Mouse (Mus musculus) neural tube, embryonic 14.5 days (tissue): ENCODE data around the gene E030025P04Rik. TPM values are rescaled to one million over a fixed set of nuclear protein-coding genes. Genes with fewer than 3 reads are reported as not detected.

Experiments used
- ATAC-seq: fragments of 200-750 bp; cut with Nextera tagmentation; 2 replicates; pipeline ENCODE4 v1.8.0; 2017; ENCODE audit warnings: low read depth, mild to moderate bottlenecking, moderate TSS enrichment, moderate library complexity
- H3K27ac ChIP-seq: fragments of 300-500 bp; sonication (generic); 2 replicates; pipeline ENCODE4 v1.5.1; 2014; ENCODE audit warnings: low read depth, mild to moderate bottlenecking, control low read depth, low read length, moderate library complexity, mixed read lengths
- H3K27me3 ChIP-seq: fragments of 300-500 bp; sonication (generic); 2 replicates; pipeline ENCODE4 v1.6.1; 2014; ENCODE audit warnings: low read length; ENCODE audit not compliant: control insufficient read depth, insufficient read depth
- H3K36me3 ChIP-seq: fragments of 300-500 bp; sonication (generic); 2 replicates; pipeline ENCODE4 v1.6.1; 2014; ENCODE audit warnings: low read length, mixed read lengths; ENCODE audit not compliant: control insufficient read depth, insufficient read depth
- H3K4me1 ChIP-seq: fragments of 300-500 bp; sonication (generic); 2 replicates; pipeline ENCODE4 v1.6.1; 2014; ENCODE audit warnings: low read length; ENCODE audit not compliant: control insufficient read depth, insufficient read depth
- H3K4me2 ChIP-seq: fragments of 300-500 bp; sonication (generic); 2 replicates; pipeline ENCODE4 v1.6.1; 2014; ENCODE audit warnings: mild to moderate bottlenecking, low read depth, low read length, control low read depth
- H3K4me3 ChIP-seq: fragments of 300-500 bp; sonication (generic); 2 replicates; pipeline ENCODE4 v1.5.1; 2014; ENCODE audit warnings: low read depth, low read length, control low read depth, mixed read lengths
- H3K9ac ChIP-seq: fragments of 300-500 bp; sonication (generic); replicated peaks from 2 replicates; pipeline ENCODE4 v1.6.1; 2014; ENCODE audit warnings: low read depth, mild to moderate bottlenecking, control low read depth, low read length, mixed read lengths
- H3K9me3 ChIP-seq: fragments of 300-500 bp; sonication (generic); 2 replicates; pipeline ENCODE4 v1.6.1; 2016; ENCODE audit warnings: low read length; ENCODE audit not compliant: control insufficient read depth
- WGBS: fragments of 180-500 bp; shearing (Covaris S2); extraction: QIAGEN DNeasy Blood & Tissue Kit; methylation state at CpG from one replicate; pipeline ENCODE4 v1.1.7; 2014; 5-methylcytosine and 5-hydroxymethylcytosine counted together
- polyA plus RNA-seq: library from polyadenylated mRNA; unstranded; fragments of >200 nt; fragmentation: Nextera tagmentation; extraction: Ambion mirVana; gene quantifications from 2 replicates; pipeline ENCODE4 v1.2.1, GENCODE M21; 2014

E030025P04Rik gene
- polyA plus RNA-seq, 1 experiment from 2014 or later: not detected

DNA sequence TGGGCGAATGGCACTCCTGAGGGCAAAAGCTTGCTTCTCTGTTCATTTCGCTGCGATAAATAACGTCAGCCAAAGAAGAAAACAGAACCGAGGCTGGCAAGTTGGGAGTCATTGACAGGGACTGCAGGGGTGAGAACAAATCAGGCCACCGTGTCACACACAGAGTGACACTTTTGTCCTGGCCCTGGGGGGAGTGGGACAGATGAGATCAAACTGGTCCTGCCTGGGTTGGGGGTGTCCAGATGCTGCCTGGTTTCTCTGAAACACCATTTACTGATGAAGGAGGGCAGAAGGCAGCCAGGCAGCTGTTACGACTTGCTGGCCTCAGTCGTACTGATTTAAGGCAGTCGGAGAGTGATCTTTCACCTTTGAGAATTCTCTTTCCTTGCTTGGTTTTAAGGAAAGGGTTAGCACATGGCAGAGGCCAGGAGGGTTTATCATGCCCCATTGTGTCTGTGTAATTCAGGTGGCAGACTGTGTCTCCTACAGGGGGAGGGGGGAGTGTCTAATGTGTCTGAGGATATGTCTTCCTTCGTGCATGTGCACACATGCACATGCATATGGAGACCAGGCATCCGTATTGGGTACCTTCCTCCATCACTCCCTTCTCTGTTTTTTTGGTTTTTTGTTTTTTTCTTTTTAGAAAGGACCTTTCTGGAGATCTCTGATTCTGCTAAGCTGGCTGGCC, 36.5 kb downstream of the E030025P04Rik start:
- ATAC-seq: 0 out of 2 replicates have a peak, but pooled peaks have one; percentile 32
- H3K9ac ChIP-seq: no peak overlapping the region
- peaks cover 19% of the 10 kb centered on the region for H3K4me1 ChIP-seq

DNA sequence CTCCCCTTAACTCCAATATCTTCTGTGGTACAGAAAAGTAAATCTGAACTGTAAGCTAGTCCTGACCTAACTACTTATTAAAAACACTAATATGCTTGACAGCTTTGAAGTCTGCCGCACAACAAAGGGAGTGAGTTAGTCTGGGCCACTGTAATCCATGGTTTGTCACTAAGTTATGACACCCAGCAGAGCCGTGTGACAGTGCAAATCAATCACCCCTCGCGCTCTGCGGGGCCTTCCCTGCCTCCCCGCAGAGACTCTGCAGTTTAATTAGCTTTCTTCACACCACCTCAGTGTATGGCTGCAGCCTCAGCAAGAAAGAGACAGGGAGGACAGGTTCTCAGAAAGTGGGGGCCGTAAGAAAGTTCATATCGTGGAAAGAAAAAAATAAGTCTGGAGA, 37.4 kb downstream of the E030025P04Rik start:
- ATAC-seq: peak; percentile 83
- H3K4me2 ChIP-seq: no peak overlapping the region
- no peaks in the 10 kb centered on the region for H3K27me3 ChIP-seq
- peak overlapping the region; percentile 60 for H3K27ac ChIP-seq
- H3K4me1 ChIP-seq: peaks cover 19% of the 10 kb centered on the region
- H3K9ac ChIP-seq: no peak overlapping the region
- 3% methylated on average over 8 of the region's 8 CpGs for WGBS
- no peaks in the 10 kb centered on the region for H3K9me3 ChIP-seq
- H3K36me3 ChIP-seq: no peaks in the 10 kb centered on the region
- no peak overlapping the region for H3K4me3 ChIP-seq

More for the DNA sequence above, 36.5 kb downstream of the E030025P04Rik start:
- Histone ChIP-seq H3K36me3 (no peaks in the 10 kb centered on the region), H3K27ac (peak overlapping the region; percentile 60), H3K4me2 (no peak overlapping the region), H3K4me3 (no peak overlapping the region), H3K9me3 (no peaks in the 10 kb centered on the region), H3K27me3 (no peaks in the 10 kb centered on the region)
- 12% methylated on average over 11 of the region's 11 CpGs for WGBS

- no peak overlapping the region for H3K9ac ChIP-seq
- no peak overlapping the region for H3K4me3 ChIP-seq
- no peaks in the 10 kb centered on the region for H3K9me3 ChIP-seq
- no peaks in the 10 kb centered on the region for H3K36me3 ChIP-seq
- no peak overlapping the region for H3K4me2 ChIP-seq
- no peaks in the 10 kb centered on the region for H3K27me3 ChIP-seq
- 18% methylated on average over 5 of the region's 5 CpGs for WGBS
- H3K4me1 ChIP-seq: peaks cover 19% of the 10 kb centered on the region
- peak overlapping the region; percentile 72 for H3K27ac ChIP-seq
- ATAC-seq: no peak
These were observed 38.0 kb downstream of the E030025P04Rik start for GRCm38 (mm10) chr11:109106181-109106580.

DNA sequence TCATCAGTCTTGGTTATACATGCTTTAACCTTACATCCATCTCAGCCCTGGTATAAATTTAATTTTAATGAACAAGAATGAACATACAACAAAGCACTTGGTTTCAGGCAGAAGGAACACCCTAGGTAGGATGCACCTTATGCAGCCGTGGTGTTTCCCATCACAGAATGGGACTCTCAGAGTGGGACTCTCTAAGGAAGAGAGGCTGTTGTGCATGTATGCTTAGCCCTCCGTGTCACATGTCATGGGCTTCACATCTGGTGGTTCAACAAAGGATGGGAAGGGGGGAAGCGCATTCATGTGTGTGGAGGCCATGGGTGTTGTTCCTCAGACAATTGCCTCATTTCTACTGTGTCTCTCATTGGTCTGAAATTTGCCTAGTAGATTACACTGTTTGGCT, 40.8 kb downstream of the E030025P04Rik start:
- Histone ChIP-seq H3K27ac (no peak overlapping the region), H3K4me1 (peaks cover 17% of the 10 kb centered on the region)
- 96% methylated on average over 3 of the region's 3 CpGs for WGBS

DNA sequence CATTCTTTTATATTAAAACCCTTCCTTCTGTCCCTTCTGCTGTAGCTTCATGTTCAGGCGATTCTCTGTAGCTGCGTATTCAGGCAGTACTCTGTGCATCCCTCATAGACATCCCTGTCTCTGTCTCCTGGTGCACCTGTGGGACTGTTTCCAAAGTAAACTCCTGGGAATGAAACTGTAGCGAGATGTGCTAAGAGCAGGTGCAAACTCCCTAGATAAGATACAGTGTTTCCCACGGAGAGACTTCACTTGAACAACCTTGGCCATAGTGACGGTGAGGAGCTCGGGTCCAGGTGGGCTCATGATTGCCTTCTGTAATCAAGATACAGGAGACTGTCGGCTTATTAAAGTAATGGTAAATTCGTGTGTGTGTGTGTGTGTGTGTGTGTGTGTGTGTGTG, 41.5 kb downstream of the E030025P04Rik start:
- Histone ChIP-seq H3K9ac (no peak overlapping the region), H3K9me3 (no peaks in the 10 kb centered on the region), H3K27ac (no peak overlapping the region), H3K4me3 (no peak overlapping the region), H3K4me1 (peaks cover 17% of the 10 kb centered on the region), H3K36me3 (no peaks in the 10 kb centered on the region), H3K4me2 (no peak overlapping the region), H3K27me3 (no peaks in the 10 kb centered on the region)
- ATAC-seq: no peak
- 92% methylated on average over 8 of the region's 8 CpGs for WGBS

More for the DNA sequence above, 40.8 kb downstream of the E030025P04Rik start:
- no peaks in the 10 kb centered on the region for H3K36me3 ChIP-seq
- no peak overlapping the region for H3K4me2 ChIP-seq
- no peak overlapping the region for H3K9ac ChIP-seq
- no peaks in the 10 kb centered on the region for H3K9me3 ChIP-seq
- no peak overlapping the region for H3K4me3 ChIP-seq
- H3K27me3 ChIP-seq: no peaks in the 10 kb centered on the region
- ATAC-seq: no peak

DNA sequence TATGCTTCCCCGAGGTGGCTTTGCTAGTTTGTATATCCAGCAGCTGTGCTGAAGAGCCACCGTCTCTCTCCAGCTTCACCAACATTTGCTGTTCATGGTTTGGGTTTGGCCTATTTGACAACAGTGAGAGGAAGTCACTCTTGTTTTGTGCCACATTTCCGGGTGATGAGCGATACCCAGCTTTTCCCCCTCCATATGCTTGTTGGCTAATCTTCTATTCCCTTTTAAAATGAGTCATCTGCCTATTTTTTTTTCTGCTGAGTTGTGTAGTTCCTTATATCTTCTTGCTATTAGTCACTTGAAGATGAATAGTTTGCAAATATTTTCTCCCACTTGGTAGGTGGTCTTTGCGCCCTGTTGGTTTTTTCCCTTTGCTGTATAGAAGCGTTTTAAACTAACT, 43.9 kb downstream of the E030025P04Rik start:
- Histone ChIP-seq H3K9me3 (no peaks in the 10 kb centered on the region), H3K4me3 (no peak overlapping the region), H3K4me2 (no peak overlapping the region), H3K9ac (no peak overlapping the region), H3K27ac (no peak overlapping the region), H3K27me3 (no peaks in the 10 kb centered on the region), H3K4me1 (0 out of 2 replicates have a peak, but pooled peaks cover 3% of the 10 kb centered on the region), H3K36me3 (no peaks in the 10 kb centered on the region)
- no peak for ATAC-seq
- WGBS: 89% methylated on average over 6 of the region's 6 CpGs

GRCm38 (mm10) chr11:109091821-109092220, 52.3 kb downstream of the E030025P04Rik start:
- no peaks in the 10 kb centered on the region for H3K4me1 ChIP-seq
- H3K4me2 ChIP-seq: no peak overlapping the region
- H3K4me3 ChIP-seq: no peak overlapping the region
- no peak overlapping the region for H3K27ac ChIP-seq
- WGBS: 63% methylated on average over 5 of the region's 5 CpGs
- H3K36me3 ChIP-seq: no peaks in the 10 kb centered on the region
- H3K9ac ChIP-seq: no peak overlapping the region
- H3K27me3 ChIP-seq: no peaks in the 10 kb centered on the region
- no peaks in the 10 kb centered on the region for H3K9me3 ChIP-seq
- ATAC-seq: no peak

Other genes starting within 250 kb of the E030025P04Rik start
- 6.6 and 9.1 TPM in 2 replicates for gene Axin2, start 224.0 kb downstream of the E030025P04Rik start, polyA plus RNA-seq
- 7.1 and 16.1 TPM in 2 replicates for gene Rgs9, start 153.8 kb upstream of the E030025P04Rik start, polyA plus RNA-seq
- gene Gna13, start 218.5 kb upstream of the E030025P04Rik start, polyA plus RNA-seq: 23.0 and 23.2 TPM in 2 replicates